Mouse (Mus musculus) ES-CJ7 (cell line): ENCODE measurements around the gene Tbc1d14.

ENCODE experiments used
- DNase-seq: peaks from one replicate; pipeline ENCODE4 v3.0.0; 2011; ENCODE audit warnings: low read depth, low spot score

Tbc1d14 gene

GRCm38 (mm10) chr5:36553886-36554285 lies 39.2 kb downstream of the Tbc1d14 start:
- no peak for DNase-seq

- DNase-seq, result no peak
Measured at GRCm38 (mm10) chr5:36553056-36553606, 39.9 kb downstream of the Tbc1d14 start.

- no peak for DNase-seq
Measured at GRCm38 (mm10) chr5:36552391-36552790, 40.7 kb downstream of the Tbc1d14 start.

DNA sequence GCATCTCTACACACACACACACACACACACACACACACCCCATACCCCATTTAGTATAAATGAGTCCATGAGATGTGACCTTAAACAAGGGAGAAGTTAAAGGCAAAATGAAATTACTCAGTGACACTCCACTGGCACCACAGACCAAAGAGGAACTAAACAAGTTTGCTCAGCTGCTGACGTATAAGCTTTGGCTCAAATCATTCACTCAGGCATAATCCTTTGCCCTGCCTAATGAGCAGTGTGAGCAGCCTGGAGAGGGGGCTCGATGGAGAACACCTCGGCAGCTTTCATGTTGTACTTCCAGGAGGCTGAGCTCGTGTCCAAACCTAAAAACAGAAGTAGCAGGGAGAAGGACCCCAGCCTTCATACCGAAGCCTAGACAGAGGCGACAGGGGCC lies 43.8 kb downstream of the Tbc1d14 start:
- no peak for DNase-seq

DNA sequence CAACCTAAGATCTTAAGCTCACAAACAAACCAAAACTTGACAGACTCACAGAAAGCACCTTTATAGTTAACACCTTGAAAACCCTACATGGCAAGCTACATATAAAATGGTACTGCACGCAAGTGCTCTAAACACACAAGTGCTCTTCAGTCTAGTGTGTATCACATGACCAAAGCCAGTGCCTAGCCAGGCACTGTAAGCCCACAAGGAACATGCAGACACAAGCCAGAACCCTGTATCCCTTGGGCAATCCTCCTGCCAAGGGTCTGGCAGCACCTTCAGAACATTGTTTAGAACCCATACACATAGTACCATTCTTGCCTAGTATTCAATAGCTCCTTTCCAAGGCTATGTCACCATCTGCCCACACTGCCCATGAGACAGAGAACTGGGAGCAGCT lies 48.3 kb downstream of the Tbc1d14 start:
- no peak for DNase-seq

DNA sequence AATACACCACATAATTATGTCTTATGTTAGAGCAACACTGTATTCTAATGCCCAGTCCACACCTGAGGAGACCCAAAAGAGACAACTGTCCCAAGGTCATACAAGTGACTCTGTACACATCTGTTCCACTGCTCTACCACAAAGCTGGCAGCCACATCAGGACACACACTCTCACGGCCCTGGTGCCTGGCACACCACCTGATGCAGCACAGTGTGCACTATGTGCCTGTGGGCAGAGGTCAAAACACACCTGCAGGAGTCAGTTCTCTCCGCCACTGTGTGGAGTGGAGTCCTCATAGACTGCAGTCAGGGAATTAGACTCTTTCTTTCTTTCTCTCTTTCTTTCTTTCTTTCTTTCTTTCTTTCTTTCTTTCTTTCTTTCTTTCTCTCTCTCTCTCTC lies 52.1 kb downstream of the Tbc1d14 start:
- no peak for DNase-seq

- peak; percentile 60 for DNase-seq
Measured at GRCm38 (mm10) chr5:36538576-36539187, 54.4 kb downstream of the Tbc1d14 start.

- no peak for DNase-seq
Measured at GRCm38 (mm10) chr5:36536424-36536823, 56.7 kb downstream of the Tbc1d14 start.

GRCm38 (mm10) chr5:36535438-36536176 lies 57.5 kb downstream of the Tbc1d14 start:
- DNase-seq, result no peak

GRCm38 (mm10) chr5:36534455-36535030 lies 58.5 kb downstream of the Tbc1d14 start:
- DNase-seq, result no peak

DNA sequence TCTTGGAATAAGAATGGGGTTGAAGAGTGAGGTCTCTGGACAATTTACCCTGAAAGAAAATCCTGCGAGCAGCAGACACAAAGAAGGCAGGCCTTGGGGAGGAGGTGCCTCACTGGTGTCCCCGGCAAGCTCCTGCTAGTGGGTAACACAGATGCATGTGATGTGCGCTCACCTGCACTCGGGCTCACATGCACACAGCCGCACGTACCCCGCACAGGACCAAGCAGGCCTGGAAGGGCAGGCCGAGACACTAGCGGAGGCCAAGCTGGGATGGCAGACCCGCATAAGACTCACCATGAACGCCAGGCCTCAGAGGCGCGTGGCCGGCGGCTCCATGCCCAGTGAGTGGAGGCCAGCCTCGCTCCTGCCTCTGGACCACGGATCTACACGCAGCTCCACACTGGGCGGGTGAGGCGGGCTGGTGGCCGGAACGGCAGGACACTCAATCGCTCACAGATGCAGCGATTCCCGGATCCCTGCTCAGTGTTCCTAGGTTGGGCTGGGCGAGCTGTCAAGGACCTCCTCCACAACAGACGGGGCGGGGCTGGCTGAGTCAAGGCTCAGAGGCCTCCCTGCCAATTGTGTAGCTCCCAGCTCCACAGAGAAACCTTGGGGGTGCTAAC lies 62.8 kb downstream of the Tbc1d14 start:
- peak; percentile 85 for DNase-seq

DNA sequence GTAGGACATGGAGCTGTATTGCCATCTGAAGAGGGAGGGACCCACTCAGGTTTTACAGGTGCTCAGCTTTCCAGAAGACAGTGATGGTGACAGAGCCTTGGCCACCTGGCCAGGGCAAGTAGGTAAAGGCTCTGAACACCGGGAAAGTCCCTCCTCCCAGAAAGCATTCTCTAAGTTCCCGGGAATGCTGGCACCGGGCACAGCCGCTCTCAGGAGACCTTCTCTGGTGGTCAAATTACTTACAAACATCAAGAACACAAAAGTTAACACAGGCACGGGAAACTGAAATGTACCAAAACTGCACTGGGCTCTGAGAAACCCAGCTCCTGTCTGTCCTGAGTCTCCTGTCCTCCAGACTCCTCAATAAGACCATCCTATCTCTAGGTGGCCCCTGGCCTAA lies 63.4 kb downstream of the Tbc1d14 start:
- DNase-seq, result no peak

DNA sequence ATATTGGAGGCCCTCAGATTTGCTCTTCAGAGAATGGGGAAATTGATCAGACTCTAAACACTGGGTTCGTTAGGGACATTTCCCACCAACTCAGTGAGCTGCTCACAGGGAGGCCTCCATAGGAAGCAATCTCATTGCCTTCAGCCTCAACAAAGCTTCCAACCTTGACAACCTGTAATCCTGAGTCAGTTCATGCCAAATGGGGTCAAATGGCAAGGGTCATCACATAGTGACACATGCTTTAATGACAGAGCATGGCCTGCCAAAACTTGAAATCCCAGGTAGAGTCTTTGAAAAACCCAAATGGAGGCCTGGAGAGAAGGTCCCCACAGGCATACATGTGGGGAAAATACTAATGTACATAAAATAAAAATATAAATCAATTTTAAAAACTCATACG lies 66.2 kb downstream of the Tbc1d14 start:
- no peak for DNase-seq

- DNase-seq, result peak; percentile 15
Measured at GRCm38 (mm10) chr5:36526274-36526673, 66.8 kb downstream of the Tbc1d14 start.

- no peak for DNase-seq
Measured at GRCm38 (mm10) chr5:36525216-36525615, 67.9 kb downstream of the Tbc1d14 start.

GRCm38 (mm10) chr5:36523219-36523703 lies 69.8 kb downstream of the Tbc1d14 start:
- DNase-seq, result no peak

GRCm38 (mm10) chr5:36522782-36523181 lies 70.3 kb downstream of the Tbc1d14 start:
- DNase-seq, result no peak

DNA sequence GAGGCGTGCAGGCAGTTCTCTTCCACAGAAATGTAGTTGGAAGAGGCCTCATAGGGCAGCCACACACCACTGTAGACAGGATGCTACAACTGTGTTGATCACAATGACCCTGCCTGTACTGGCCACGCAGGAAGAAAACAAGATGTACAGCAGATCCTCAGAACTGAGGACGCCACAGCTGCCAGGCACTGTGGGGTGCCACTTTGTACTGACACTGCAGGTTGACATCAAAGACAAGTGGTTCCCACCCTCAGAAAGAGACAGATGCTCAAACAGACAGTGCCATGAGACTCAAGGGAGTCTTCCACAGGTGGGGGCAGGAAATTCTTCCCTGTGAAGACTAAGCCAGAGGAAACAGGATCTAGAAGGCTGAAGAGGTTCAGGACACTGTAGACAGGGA lies 73.3 kb downstream of the Tbc1d14 start:
- DNase-seq, result no peak

DNA sequence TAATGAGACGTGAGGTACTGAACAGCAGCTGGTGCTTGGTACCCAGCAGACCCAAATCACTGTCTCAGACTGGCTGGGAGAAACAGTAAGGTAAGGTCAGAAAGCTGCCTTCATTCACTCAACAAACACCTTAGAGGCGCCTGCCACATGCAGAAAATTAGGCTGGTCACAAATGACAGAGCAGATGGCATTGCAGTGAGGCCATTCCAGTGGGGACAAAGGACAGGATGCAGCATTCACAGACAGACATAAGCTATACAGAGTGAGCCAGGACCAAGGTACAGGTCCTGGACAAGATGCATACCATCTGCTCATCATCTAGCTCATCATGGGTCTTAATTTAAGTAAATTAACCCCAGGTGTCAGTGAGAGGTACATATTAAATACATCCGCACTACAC lies 75.5 kb downstream of the Tbc1d14 start:
- no peak for DNase-seq

- no peak for DNase-seq
Measured at GRCm38 (mm10) chr5:36515558-36515957, 77.5 kb downstream of the Tbc1d14 start.

- DNase-seq, result no peak
Measured at GRCm38 (mm10) chr5:36515126-36515525, 78.0 kb downstream of the Tbc1d14 start.

DNA sequence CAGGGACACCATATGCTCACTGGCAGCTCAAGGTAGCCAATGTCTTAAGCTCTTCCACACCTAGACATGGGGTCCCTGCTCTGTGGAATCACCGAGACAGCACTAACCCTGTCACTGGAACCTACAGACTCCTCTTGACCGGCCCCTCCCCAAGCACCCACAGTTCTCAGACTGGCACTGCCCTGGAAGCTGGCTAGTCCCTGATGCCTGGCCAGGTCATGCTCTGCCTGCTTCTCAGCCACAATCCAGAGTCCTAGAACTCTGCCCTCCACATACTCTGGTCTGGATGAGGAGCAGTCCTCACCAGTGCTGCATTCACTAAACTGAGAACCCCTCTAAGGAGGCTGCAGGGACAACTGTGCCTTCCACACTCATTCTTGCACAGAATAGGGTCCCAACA lies 82.1 kb downstream of the Tbc1d14 start:
- DNase-seq, result no peak
